Mouse (Mus musculus) testis, adult 2 months (tissue): ENCODE results near the gene Arl5c.

Source experiments
- CTCF ChIP-seq: fragments of 200-500 bp; IDR thresholded peaks from 2 replicates; pipeline ENCODE4 v1.5.1; 2012; ENCODE audit warnings: low read depth, mild to moderate bottlenecking, inconsistent platforms, low read length, moderate library complexity; ENCODE audit not compliant: control insufficient read depth, insufficient read depth, insufficient replicate concordance
- POLR2A ChIP-seq: fragments of 200-500 bp; IDR thresholded peaks from 2 replicates; pipeline ENCODE4 v1.6.1; 2012; ENCODE audit warnings: low read depth, mild to moderate bottlenecking, inconsistent platforms, low read length, moderate library complexity; ENCODE audit not compliant: control insufficient read depth

DNA sequence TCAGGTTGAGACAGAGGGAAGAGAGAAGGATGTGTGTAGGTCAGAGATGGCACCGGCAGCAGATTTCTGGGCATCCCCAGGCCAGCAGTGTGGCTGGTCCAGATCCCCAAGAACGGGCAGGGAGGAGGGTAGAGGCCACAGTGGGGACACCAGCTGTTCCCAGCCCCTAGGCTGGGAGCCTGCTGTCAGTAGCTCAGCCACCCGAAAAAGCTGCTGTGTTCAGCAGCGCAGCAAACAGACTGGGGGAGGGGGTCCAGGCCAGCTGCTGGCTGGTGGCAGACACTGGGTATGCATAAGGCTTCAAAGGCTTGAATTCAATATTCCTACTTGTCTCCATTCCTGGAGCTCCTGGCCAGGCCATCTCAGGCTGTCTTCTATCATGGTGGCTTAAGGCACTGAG lies 38.9 kb upstream of the Arl5c start:
- no peak for TF ChIP-seq CTCF
- TF ChIP-seq POLR2A = no peak
